Mouse (Mus musculus) kidney, postnatal 25 days (tissue): Measurements from ENCODE around the gene Adamts7.

ENCODE experiments used
- DNase-seq, 2 experiments: peaks; one replicate each; pipeline ENCODE4 v3.0.0; 2021; ENCODE audit warnings: mixed read lengths in 2 of 2

The Adamts7 gene

GRCm38 (mm10) chr9:90162243-90162925 lies 485 bp upstream of the Adamts7 start:
- DNase-seq: peak; percentile 72 to 83

GRCm38 (mm10) chr9:90163749-90164095 lies 853 bp downstream of the Adamts7 start:
- peak; percentile 59 to 63 for DNase-seq

- no peak for DNase-seq
Measured at GRCm38 (mm10) chr9:90164670-90165453, 2.0 kb downstream of the Adamts7 start.

- DNase-seq: no peak
Measured at GRCm38 (mm10) chr9:90165590-90165989, 2.7 kb downstream of the Adamts7 start.

GRCm38 (mm10) chr9:90166615-90167014 lies 3.7 kb downstream of the Adamts7 start:
- DNase-seq: peak; percentile 37 to 63

GRCm38 (mm10) chr9:90169965-90170364 lies 7.1 kb downstream of the Adamts7 start:
- no peak for DNase-seq

- no peak for DNase-seq
Measured at GRCm38 (mm10) chr9:90171421-90171820, 8.6 kb downstream of the Adamts7 start.

- DNase-seq: peak in 1 of 2 experiments; percentile 20
Measured at GRCm38 (mm10) chr9:90172528-90173321, 9.9 kb downstream of the Adamts7 start.

- peak in 1 of 2 experiments; percentile 27 for DNase-seq
Measured at GRCm38 (mm10) chr9:90173330-90173729, 10.5 kb downstream of the Adamts7 start.

GRCm38 (mm10) chr9:90179409-90179808 lies 16.5 kb downstream of the Adamts7 start:
- DNase-seq: peak in 1 of 2 experiments; percentile 19

GRCm38 (mm10) chr9:90181656-90182388 lies 19.0 kb downstream of the Adamts7 start:
- DNase-seq: no peak

GRCm38 (mm10) chr9:90182636-90183421 lies 20.0 kb downstream of the Adamts7 start:
- DNase-seq: no peak

- no peak for DNase-seq
Measured at GRCm38 (mm10) chr9:90183550-90183949, 20.7 kb downstream of the Adamts7 start.

- peak; percentile 74 to 81 for DNase-seq
Measured at GRCm38 (mm10) chr9:90184116-90184515, 21.2 kb downstream of the Adamts7 start.

- no peak for DNase-seq
Measured at GRCm38 (mm10) chr9:90185356-90185910, 22.6 kb downstream of the Adamts7 start.

- DNase-seq: no peak
Measured at GRCm38 (mm10) chr9:90188893-90189292, 26.0 kb downstream of the Adamts7 start.

- no peak for DNase-seq
Measured at GRCm38 (mm10) chr9:90189391-90189790, 26.5 kb downstream of the Adamts7 start.

GRCm38 (mm10) chr9:90195000-90195399 lies 32.1 kb downstream of the Adamts7 start:
- DNase-seq: no peak

- DNase-seq: no peak
Measured at GRCm38 (mm10) chr9:90196262-90196661, 33.4 kb downstream of the Adamts7 start.

- DNase-seq: peak in 1 of 2 experiments; percentile 18
Measured at GRCm38 (mm10) chr9:90197116-90197665, 34.3 kb downstream of the Adamts7 start.

GRCm38 (mm10) chr9:90197866-90198383 lies 35.1 kb downstream of the Adamts7 start:
- DNase-seq: no peak
